Mouse (Mus musculus): Measurements from ENCODE around the gene Adat3. TPM values are rescaled to one million over a fixed set of nuclear protein-coding genes. Genes with fewer than 3 reads are reported as not detected.

The Adat3 gene
- polyA plus RNA-seq, 1 experiment from 2014 or later, result 10.8 TPM

- Histone ChIP-seq H3K4me3 (peak overlapping the region; percentile 43), H3K27ac (replicated peaks) (peak overlapping the region; percentile 85), H3K4me1 (peaks cover 90% of the 10 kb centered on the region), H3K27me3 (ENCODE audit: low read depth, poor library complexity, severe bottlenecking) (peaks cover 5% of the 10 kb centered on the region; the same call in 1 of the 2 replicates), H3K9me3 (replicated peaks) (no peaks in the 10 kb centered on the region), H3K36me3 (peaks cover 12% of the 10 kb centered on the region)
- WGBS, result 20% methylated on average over 30 of the region's 30 CpGs
- DNase-seq (ENCODE audit: low spot score), result peak; percentile 51
Measured at GRCm38 (mm10) chr10:80570871-80571836, 31.5 kb upstream of the Adat3 start.

GRCm38 (mm10) chr10:80572477-80572876, 30.2 kb upstream of the Adat3 start:
- 88% methylated on average over 2 of the region's 2 CpGs for WGBS
- no peak for DNase-seq (ENCODE audit: low spot score)
- Histone ChIP-seq H3K9me3 (replicated peaks) (no peaks in the 10 kb centered on the region), H3K27me3 (ENCODE audit: low read depth, poor library complexity, severe bottlenecking) (peaks cover 5% of the 10 kb centered on the region; the same call in 1 of the 2 replicates), H3K4me3 (no peak overlapping the region), H3K36me3 (peaks cover 12% of the 10 kb centered on the region), H3K27ac (replicated peaks) (no peak overlapping the region), H3K4me1 (peaks cover 90% of the 10 kb centered on the region)

GRCm38 (mm10) chr10:80573944-80574343, 28.7 kb upstream of the Adat3 start:
- Histone ChIP-seq H3K9me3 (replicated peaks) (no peaks in the 10 kb centered on the region), H3K27me3 (ENCODE audit: low read depth, poor library complexity, severe bottlenecking) (peaks cover 5% of the 10 kb centered on the region; the same call in 1 of the 2 replicates), H3K36me3 (peaks cover under 1% of the 10 kb centered on the region), H3K27ac (replicated peaks) (peak overlapping the region; percentile 10; the same call in 1 of the 2 replicates), H3K4me3 (peak overlapping the region; percentile 26; the same call in 1 of the 2 replicates), H3K4me1 (peaks cover 97% of the 10 kb centered on the region)
- no peak for DNase-seq (ENCODE audit: low spot score)
- WGBS, result 59% methylated on average over 9 of the region's 9 CpGs

GRCm38 (mm10) chr10:80574896-80575295, 27.8 kb upstream of the Adat3 start:
- 0 out of 2 replicates have a peak overlapping the region, but pooled peaks have one; percentile 82 for H3K4me3 ChIP-seq

GRCm38 (mm10) chr10:80575925-80576324, 26.8 kb upstream of the Adat3 start:
- Histone ChIP-seq H3K27me3 (ENCODE audit: low read depth, poor library complexity, severe bottlenecking) (peaks cover 5% of the 10 kb centered on the region; the same call in 1 of the 2 replicates), H3K4me1 (peaks cover 85% of the 10 kb centered on the region), H3K4me3 (peak overlapping the region; percentile 82), H3K36me3 (no peaks in the 10 kb centered on the region), H3K9me3 (replicated peaks) (no peaks in the 10 kb centered on the region), H3K27ac (replicated peaks) (peak overlapping the region; percentile 87; the same call in 1 of the 2 replicates)
- WGBS, result 17% methylated on average over 17 of the region's 17 CpGs
- no peak for DNase-seq (ENCODE audit: low spot score)

More at GRCm38 (mm10) chr10:80574896-80575295, 27.8 kb upstream of the Adat3 start:
- DNase-seq (ENCODE audit: low spot score), result no peak
- Histone ChIP-seq H3K36me3 (no peaks in the 10 kb centered on the region), H3K9me3 (replicated peaks) (no peaks in the 10 kb centered on the region), H3K4me1 (peaks cover 95% of the 10 kb centered on the region), H3K27ac (replicated peaks) (no peak overlapping the region), H3K27me3 (ENCODE audit: low read depth, poor library complexity, severe bottlenecking) (peaks cover 5% of the 10 kb centered on the region; the same call in 1 of the 2 replicates)
- WGBS, result 82% methylated on average over 3 of the region's 3 CpGs

GRCm38 (mm10) chr10:80576351-80577194, 26.1 kb upstream of the Adat3 start:
- peaks cover 5% of the 10 kb centered on the region; the same call in 1 of the 2 replicates for H3K27me3 ChIP-seq (ENCODE audit: low read depth, poor library complexity, severe bottlenecking)
- peak overlapping the region; percentile 82 for H3K4me3 ChIP-seq
- peak overlapping the region; percentile 87 for H3K27ac ChIP-seq (replicated peaks)
- H3K36me3 ChIP-seq, result no peaks in the 10 kb centered on the region
- peak; percentile 50 for DNase-seq (ENCODE audit: low spot score)
- under 1% methylated on average over 96 of the region's 96 CpGs for WGBS
- H3K4me1 ChIP-seq, result peaks cover 78% of the 10 kb centered on the region
- H3K9me3 ChIP-seq (replicated peaks), result no peaks in the 10 kb centered on the region

- peak; percentile 97 for DNase-seq (ENCODE audit: low spot score)
- no peaks in the 10 kb centered on the region for H3K9me3 ChIP-seq (replicated peaks)
- peaks cover 3% of the 10 kb centered on the region; the same call in 1 of the 2 replicates for H3K36me3 ChIP-seq
- H3K27ac ChIP-seq (replicated peaks), result peak within 1 kb of the TSS; percentile 87
- peaks cover 69% of the 10 kb centered on the region for H3K4me1 ChIP-seq
- peaks cover 5% of the 10 kb centered on the region; the same call in 1 of the 2 replicates for H3K27me3 ChIP-seq (ENCODE audit: low read depth, poor library complexity, severe bottlenecking)
- peak within 1 kb of the TSS; percentile 82 for H3K4me3 ChIP-seq
- 1% methylated on average over 78 of the region's 97 CpGs for WGBS
Measured at GRCm38 (mm10) chr10:80577195-80578130, 25.2 kb upstream of the Adat3 start, which contains the start of gene Klf16. Gene Klf16, minus strand, starts transcription at chr10:80577321.

- H3K27ac ChIP-seq (replicated peaks), result peak overlapping the region; percentile 87
- H3K4me1 ChIP-seq, result peaks cover 63% of the 10 kb centered on the region
- H3K36me3 ChIP-seq, result peaks cover 8% of the 10 kb centered on the region
- peak; percentile 88 for DNase-seq (ENCODE audit: low spot score)
- H3K4me3 ChIP-seq, result peak overlapping the region; percentile 82
- H3K27me3 ChIP-seq (ENCODE audit: low read depth, poor library complexity, severe bottlenecking), result peaks cover 5% of the 10 kb centered on the region; the same call in 1 of the 2 replicates
- H3K9me3 ChIP-seq (replicated peaks), result no peaks in the 10 kb centered on the region
- WGBS, result under 1% methylated on average over 29 of the region's 29 CpGs
Measured at GRCm38 (mm10) chr10:80578131-80578750, 24.4 kb upstream of the Adat3 start.

- peak overlapping the region; percentile 87 for H3K27ac ChIP-seq (replicated peaks)
- peaks cover 5% of the 10 kb centered on the region; the same call in 1 of the 2 replicates for H3K27me3 ChIP-seq (ENCODE audit: low read depth, poor library complexity, severe bottlenecking)
- no peaks in the 10 kb centered on the region for H3K9me3 ChIP-seq (replicated peaks)
- peak; percentile 49 for DNase-seq (ENCODE audit: low spot score)
- H3K4me3 ChIP-seq, result peak overlapping the region; percentile 82
- 9% methylated on average over 8 of the region's 8 CpGs for WGBS
- peaks cover 60% of the 10 kb centered on the region for H3K4me1 ChIP-seq
- peaks cover 15% of the 10 kb centered on the region for H3K36me3 ChIP-seq
Measured at GRCm38 (mm10) chr10:80578911-80579310, 23.8 kb upstream of the Adat3 start.

- DNase-seq (ENCODE audit: low spot score), result no peak
- Histone ChIP-seq H3K9me3 (replicated peaks) (no peaks in the 10 kb centered on the region), H3K27me3 (ENCODE audit: low read depth, poor library complexity, severe bottlenecking) (no peaks in the 10 kb centered on the region), H3K36me3 (peaks cover 45% of the 10 kb centered on the region), H3K4me3 (no peak overlapping the region), H3K4me1 (peaks cover 55% of the 10 kb centered on the region), H3K27ac (replicated peaks) (no peak overlapping the region)
- 86% methylated on average over 5 of the region's 5 CpGs for WGBS
Measured at GRCm38 (mm10) chr10:80583047-80583446, 19.6 kb upstream of the Adat3 start.

GRCm38 (mm10) chr10:80584045-80584488, 18.6 kb upstream of the Adat3 start:
- DNase-seq (ENCODE audit: low spot score), result no peak
- Histone ChIP-seq H3K27me3 (ENCODE audit: low read depth, poor library complexity, severe bottlenecking) (no peaks in the 10 kb centered on the region), H3K9me3 (replicated peaks) (no peaks in the 10 kb centered on the region), H3K4me1 (peaks cover 55% of the 10 kb centered on the region), H3K4me3 (peak overlapping the region; percentile 18; the same call in 1 of the 2 replicates), H3K27ac (replicated peaks) (no peak overlapping the region), H3K36me3 (peaks cover 45% of the 10 kb centered on the region)
- 70% methylated on average over 12 of the region's 12 CpGs for WGBS

All from midbrain, embryonic 10.5 days (tissue).